Mouse (Mus musculus): ENCODE results near the gene Psg26. TPM values are rescaled to one million over a fixed set of nuclear protein-coding genes. Genes with fewer than 3 reads are reported as not detected.
A peak's percentile ranks its signal among the peaks of the same experiment; 100 is the strongest.
"Not testable (repeated sequence)": the region's sequence is repeated elsewhere in the genome, so short reads cannot be mapped to it uniquely, and the experiment has no call there.

The Psg26 gene
- not detected in 2 replicates for polyA plus RNA-seq (2014; fragmentation: Nextera tagmentation; extraction: Ambion mirVana)

DNA sequence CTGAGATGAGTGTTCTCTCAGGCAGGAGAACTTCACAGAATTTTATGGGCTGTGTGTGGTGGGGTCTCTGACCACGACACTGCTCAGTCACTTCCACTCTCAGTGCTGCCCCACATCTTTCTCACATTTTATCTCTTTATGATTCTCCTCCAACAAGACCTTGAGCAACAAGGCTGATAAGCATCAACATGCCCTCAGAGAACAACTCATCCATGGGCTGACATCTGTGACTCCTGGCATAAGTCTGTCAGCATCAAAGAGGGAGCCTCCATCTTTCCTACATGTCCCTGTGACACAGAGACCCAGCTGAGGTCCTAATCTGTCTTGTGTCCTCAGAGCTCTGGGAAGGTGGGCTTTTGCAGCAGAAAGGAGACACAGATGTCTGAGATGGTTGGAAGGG, at the start of gene Psg26:
Gene Psg26, minus strand, starts transcription at position 101 of the 400 bp plus-strand sequence.
- Histone ChIP-seq H3K27ac (ENCODE audit: low read depth, low read length) (no peak within 1 kb of the TSS), H3K4me2 (ENCODE audit: low read depth, low read length, severe bottlenecking) (no peak within 1 kb of the TSS), H3K9me3 (ENCODE audit: control insufficient read depth, low read length) (no peaks in the 10 kb centered on the region; the same call in 1 of the 2 replicates), H3K27me3 (ENCODE audit: control insufficient read depth, insufficient read depth, low read length) (no peaks in the 10 kb centered on the region), H3K36me3 (ENCODE audit: control insufficient read depth, insufficient read depth, low read length) (no peaks in the 10 kb centered on the region), H3K4me1 (replicated peaks; ENCODE audit: control insufficient read depth, insufficient read depth, low read length) (no peaks in the 10 kb centered on the region), H3K9ac (ENCODE audit: low read length) (no peak within 1 kb of the TSS), H3K4me3 (ENCODE audit: low read depth, low read length) (no peak within 1 kb of the TSS)
- no peak for ATAC-seq (replicated peaks; ENCODE audit: low FRiP score)
- WGBS = 57% methylated on average over 1 of the region's 1 CpGs
- no peak for DNase-seq (ENCODE audit: low spot score)

DNA sequence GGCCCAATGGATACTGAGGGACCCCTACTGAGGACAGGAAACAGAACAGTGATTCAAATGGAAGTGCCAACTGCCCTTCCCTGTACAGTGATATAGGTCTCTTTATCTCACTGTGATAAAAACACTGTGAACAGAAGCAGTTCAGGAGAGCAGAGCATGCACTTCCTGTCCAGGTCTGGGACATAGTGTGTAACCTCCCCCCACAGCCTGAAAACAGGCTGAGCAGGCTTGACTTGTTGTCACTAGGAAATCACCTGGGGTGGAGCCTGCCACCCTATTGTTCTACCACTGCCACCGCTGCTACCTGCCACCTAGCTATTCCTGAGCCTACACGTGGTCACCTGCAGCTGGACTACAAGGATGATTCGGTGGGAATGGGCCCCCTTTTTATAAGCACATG, 49.4 kb upstream of the Psg26 start:
- H3K4me3 ChIP-seq (ENCODE audit: low read depth, low read length) = no peak overlapping the region
- H3K27me3 ChIP-seq (ENCODE audit: control insufficient read depth, insufficient read depth, low read length) = no peaks in the 10 kb centered on the region
- WGBS = 44% methylated on average over 3 of the region's 3 CpGs
- no peaks in the 10 kb centered on the region for H3K4me1 ChIP-seq (replicated peaks; ENCODE audit: control insufficient read depth, insufficient read depth, low read length)
- no peak overlapping the region for H3K27ac ChIP-seq (ENCODE audit: low read depth, low read length)
- no peaks in the 10 kb centered on the region for H3K9me3 ChIP-seq (ENCODE audit: control insufficient read depth, low read length)
- H3K36me3 ChIP-seq (ENCODE audit: control insufficient read depth, insufficient read depth, low read length) = no peaks in the 10 kb centered on the region
- ATAC-seq (replicated peaks; ENCODE audit: low FRiP score) = no peak
- DNase-seq (ENCODE audit: low spot score) = no peak
- H3K9ac ChIP-seq (ENCODE audit: low read length) = no peak overlapping the region
- H3K4me2 ChIP-seq (ENCODE audit: low read depth, low read length, severe bottlenecking) = no peak overlapping the region

DNA sequence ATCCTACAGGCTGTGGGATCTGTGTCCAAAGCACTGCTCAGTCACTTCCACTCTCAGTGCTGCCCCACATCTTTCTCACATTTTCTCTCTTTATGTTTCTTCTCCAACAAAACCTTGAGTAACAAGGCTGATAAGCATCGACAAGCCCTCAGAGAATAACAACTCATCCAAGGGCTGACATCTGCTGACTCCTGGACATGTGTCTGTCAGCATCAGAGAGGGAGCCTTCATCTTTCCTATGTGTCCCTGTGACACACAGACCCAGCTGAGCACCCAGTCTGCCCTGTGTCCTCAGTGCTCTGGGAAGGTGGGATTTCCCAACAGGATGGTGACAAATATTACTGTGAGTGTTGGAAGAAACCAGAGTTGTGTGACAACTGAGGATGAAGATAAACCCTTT, 48.2 kb upstream of the Psg26 start, which contains the start of gene Psg25:
Gene Psg25, minus strand, starts transcription at position 101 of the 400 bp plus-strand sequence.
- Histone ChIP-seq H3K4me2 (ENCODE audit: low read depth, low read length, severe bottlenecking) (no peak within 1 kb of the TSS), H3K9ac (ENCODE audit: low read length) (no peak within 1 kb of the TSS), H3K4me3 (ENCODE audit: low read depth, low read length) (no peak within 1 kb of the TSS), H3K27me3 (ENCODE audit: control insufficient read depth, insufficient read depth, low read length) (no peaks in the 10 kb centered on the region), H3K9me3 (ENCODE audit: control insufficient read depth, low read length) (no peaks in the 10 kb centered on the region), H3K4me1 (replicated peaks; ENCODE audit: control insufficient read depth, insufficient read depth, low read length) (no peaks in the 10 kb centered on the region), H3K36me3 (ENCODE audit: control insufficient read depth, insufficient read depth, low read length) (no peaks in the 10 kb centered on the region), H3K27ac (ENCODE audit: low read depth, low read length) (no peak within 1 kb of the TSS)
- ATAC-seq (replicated peaks; ENCODE audit: low FRiP score) (no peak), DNase-seq (ENCODE audit: low spot score) (no peak)
- 84% methylated on average over 1 of the region's 1 CpGs for WGBS

DNA sequence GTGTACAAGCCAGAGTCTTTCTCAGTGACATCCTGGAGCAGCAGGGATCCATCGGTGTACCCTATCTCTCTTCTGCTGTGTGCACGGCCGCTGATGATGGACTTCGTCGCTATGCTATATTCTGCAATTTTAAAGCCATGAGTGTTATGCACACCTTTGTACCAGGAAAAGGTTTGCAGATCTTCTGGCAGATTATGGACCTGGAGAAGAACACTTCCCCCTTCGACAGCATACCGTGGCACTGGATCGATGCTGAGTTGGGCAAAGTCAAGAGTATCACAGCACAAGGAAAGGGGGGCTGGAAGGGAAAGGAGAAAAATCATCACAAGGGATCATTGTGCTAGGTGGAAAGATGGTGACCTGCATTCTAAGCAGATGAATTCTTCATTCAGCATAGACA, 40.7 kb upstream of the Psg26 start:
- Histone ChIP-seq H3K4me1 (replicated peaks; ENCODE audit: control insufficient read depth, insufficient read depth, low read length) (no peaks in the 10 kb centered on the region), H3K9ac (ENCODE audit: low read length) (no peak overlapping the region), H3K4me2 (ENCODE audit: low read depth, low read length, severe bottlenecking) (no peak overlapping the region), H3K27ac (ENCODE audit: low read depth, low read length) (no peak overlapping the region), H3K27me3 (ENCODE audit: control insufficient read depth, insufficient read depth, low read length) (no peaks in the 10 kb centered on the region), H3K9me3 (ENCODE audit: control insufficient read depth, low read length) (no peaks in the 10 kb centered on the region), H3K4me3 (ENCODE audit: low read depth, low read length) (no peak overlapping the region), H3K36me3 (ENCODE audit: control insufficient read depth, insufficient read depth, low read length) (no peaks in the 10 kb centered on the region)
- no peak for ATAC-seq (replicated peaks; ENCODE audit: low FRiP score)
- WGBS = 94% methylated on average over 8 of the region's 8 CpGs
- no peak for DNase-seq (ENCODE audit: low spot score)

DNA sequence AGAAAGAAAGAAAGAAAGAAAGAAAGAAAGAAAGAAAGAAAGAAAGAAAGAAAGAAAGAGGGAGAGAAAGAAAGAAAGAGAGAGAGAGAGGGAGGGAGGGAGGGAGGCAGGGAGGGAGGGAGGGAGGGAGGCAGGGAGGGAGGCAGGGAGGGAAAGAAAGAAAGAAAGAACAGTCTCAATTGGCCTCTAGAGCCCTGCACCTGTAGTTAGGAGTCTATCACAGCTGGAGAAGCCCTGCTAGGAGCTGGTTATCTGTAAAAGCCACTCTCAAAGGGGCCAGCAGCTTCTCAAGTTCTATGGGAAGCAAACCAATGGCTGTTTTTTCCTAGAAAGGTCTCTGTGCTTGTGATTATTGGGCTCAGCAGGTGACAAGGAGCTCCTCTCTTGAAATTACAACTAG, 28.9 kb upstream of the Psg26 start:
- not testable (repeated sequence) for H3K27me3 ChIP-seq (ENCODE audit: control insufficient read depth, insufficient read depth, low read length); DNase-seq (ENCODE audit: low spot score); H3K4me1 ChIP-seq (replicated peaks; ENCODE audit: control insufficient read depth, insufficient read depth, low read length); ATAC-seq (replicated peaks; ENCODE audit: low FRiP score); H3K4me2 ChIP-seq (ENCODE audit: low read depth, low read length, severe bottlenecking); H3K9me3 ChIP-seq (ENCODE audit: control insufficient read depth, low read length); H3K36me3 ChIP-seq (ENCODE audit: control insufficient read depth, insufficient read depth, low read length); H3K4me3 ChIP-seq (ENCODE audit: low read depth, low read length); H3K9ac ChIP-seq (ENCODE audit: low read length); H3K27ac ChIP-seq (ENCODE audit: low read depth, low read length)

DNA sequence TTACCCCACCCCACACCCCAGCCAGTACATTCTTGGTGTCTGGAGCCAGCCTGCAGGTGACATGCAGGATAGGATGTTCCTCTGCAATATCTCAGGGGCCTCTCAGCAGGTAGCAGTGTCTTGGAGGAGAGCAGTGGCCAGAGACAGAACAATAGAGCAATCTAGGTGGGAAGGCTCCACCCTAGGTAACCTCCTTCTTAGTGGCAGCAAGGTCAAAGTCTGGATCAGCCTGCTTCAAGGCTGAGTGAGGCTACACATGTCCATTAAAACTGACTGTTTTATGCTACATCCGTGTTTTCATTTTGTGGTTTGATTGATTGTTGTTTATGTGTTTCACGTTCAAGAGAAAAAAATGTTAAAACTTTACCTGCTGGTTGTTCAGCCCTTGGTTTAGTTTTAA, 28.4 kb upstream of the Psg26 start:
- not testable (repeated sequence) for H3K27ac ChIP-seq (ENCODE audit: low read depth, low read length); H3K9me3 ChIP-seq (ENCODE audit: control insufficient read depth, low read length); H3K4me2 ChIP-seq (ENCODE audit: low read depth, low read length, severe bottlenecking); DNase-seq (ENCODE audit: low spot score); H3K4me3 ChIP-seq (ENCODE audit: low read depth, low read length); H3K27me3 ChIP-seq (ENCODE audit: control insufficient read depth, insufficient read depth, low read length); H3K36me3 ChIP-seq (ENCODE audit: control insufficient read depth, insufficient read depth, low read length); ATAC-seq (replicated peaks; ENCODE audit: low FRiP score); H3K4me1 ChIP-seq (replicated peaks; ENCODE audit: control insufficient read depth, insufficient read depth, low read length); H3K9ac ChIP-seq (ENCODE audit: low read length)
- WGBS = 54% methylated on average over 2 of the region's 2 CpGs

DNA sequence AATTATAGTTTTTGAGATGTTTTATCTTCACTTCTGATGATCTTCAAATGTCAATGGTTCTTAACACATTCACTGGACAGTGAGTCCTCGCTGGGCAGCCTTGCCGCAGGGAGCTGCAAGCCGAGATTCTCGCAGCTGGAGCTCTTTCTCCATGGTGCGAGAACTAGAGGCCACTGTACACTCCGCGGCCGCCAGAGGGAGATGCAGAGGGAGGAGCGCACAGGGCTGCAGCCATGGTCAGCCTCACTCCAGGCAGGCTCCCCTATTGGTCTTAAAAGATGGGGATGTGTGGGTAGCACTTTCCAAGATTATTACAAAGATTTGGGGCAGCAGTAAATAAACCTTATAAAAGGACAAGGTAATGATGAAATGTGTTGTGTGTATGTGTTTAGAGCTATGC, 27.5 kb upstream of the Psg26 start:
- WGBS = 17% methylated on average over 9 of the region's 9 CpGs
- no peaks in the 10 kb centered on the region for H3K27me3 ChIP-seq (ENCODE audit: control insufficient read depth, insufficient read depth, low read length)
- DNase-seq (ENCODE audit: low spot score) (peak; percentile 54), ATAC-seq (replicated peaks; ENCODE audit: low FRiP score) (no peak)
- no peak overlapping the region for H3K27ac ChIP-seq (ENCODE audit: low read depth, low read length)
- no peaks in the 10 kb centered on the region for H3K9me3 ChIP-seq (ENCODE audit: control insufficient read depth, low read length)
- H3K9ac ChIP-seq (ENCODE audit: low read length) = no peak overlapping the region
- H3K4me3 ChIP-seq (ENCODE audit: low read depth, low read length) = no peak overlapping the region
- no peaks in the 10 kb centered on the region for H3K36me3 ChIP-seq (ENCODE audit: control insufficient read depth, insufficient read depth, low read length)
- H3K4me1 ChIP-seq (replicated peaks; ENCODE audit: control insufficient read depth, insufficient read depth, low read length) = no peaks in the 10 kb centered on the region
- H3K4me2 ChIP-seq (ENCODE audit: low read depth, low read length, severe bottlenecking) = no peak overlapping the region

DNA sequence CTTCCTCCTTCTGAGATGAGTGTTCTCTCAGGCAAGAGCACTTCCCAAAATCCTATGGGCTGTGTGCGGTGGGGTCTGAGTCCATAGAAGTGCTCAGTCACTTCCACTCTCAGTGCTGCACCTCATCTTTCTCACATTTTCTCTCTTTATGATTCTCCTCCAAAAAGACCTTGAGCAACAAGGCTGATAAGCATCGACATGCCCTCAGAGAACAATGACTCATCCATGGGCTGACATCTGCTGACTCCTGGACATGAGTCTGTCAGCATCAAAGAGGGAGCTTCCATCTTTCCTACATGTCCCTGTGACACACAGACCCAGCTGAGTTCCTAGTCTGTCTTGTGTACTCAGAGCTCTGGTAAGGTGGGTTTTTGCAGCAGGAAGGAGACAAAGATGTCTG, 52.0 kb downstream of the Psg26 start, which contains the start of gene Psg28:
Gene Psg28, minus strand, starts transcription at position 101 of the 400 bp plus-strand sequence.
- not testable (repeated sequence) for H3K27ac ChIP-seq (ENCODE audit: low read depth, low read length); H3K4me2 ChIP-seq (ENCODE audit: low read depth, low read length, severe bottlenecking); H3K4me3 ChIP-seq (ENCODE audit: low read depth, low read length); H3K36me3 ChIP-seq (ENCODE audit: control insufficient read depth, insufficient read depth, low read length); H3K27me3 ChIP-seq (ENCODE audit: control insufficient read depth, insufficient read depth, low read length); ATAC-seq (replicated peaks; ENCODE audit: low FRiP score); H3K9me3 ChIP-seq (ENCODE audit: control insufficient read depth, low read length); H3K9ac ChIP-seq (ENCODE audit: low read length); DNase-seq (ENCODE audit: low spot score); H3K4me1 ChIP-seq (replicated peaks; ENCODE audit: control insufficient read depth, insufficient read depth, low read length)
- WGBS = 81% methylated on average over 2 of the region's 2 CpGs

Measured in forebrain, embryonic 11.5 days (tissue).